Mouse (Mus musculus) hindbrain, embryonic 12.5 days (tissue): Measurements from ENCODE around the gene Tmem201. TPM values are rescaled to one million over a fixed set of nuclear protein-coding genes. Genes with fewer than 3 reads are reported as not detected.
A peak's percentile ranks its signal among the peaks of the same experiment; 100 is the strongest.

Experiments
- ATAC-seq: fragments of 200-750 bp; cut with Nextera tagmentation; 2 replicates; pipeline ENCODE4 v1.8.0; 2017; ENCODE audit warnings: moderate TSS enrichment; ENCODE audit not compliant: low FRiP score
- H3K27ac ChIP-seq: fragments of 300-500 bp; sonication (generic); 2 replicates; pipeline ENCODE4 v1.5.1; 2016; ENCODE audit warnings: mild to moderate bottlenecking
- H3K27me3 ChIP-seq: fragments of 300-500 bp; sonication (generic); 2 replicates; pipeline ENCODE4 v1.6.1; 2016; ENCODE audit warnings: mild to moderate bottlenecking
- H3K36me3 ChIP-seq: fragments of 300-500 bp; sonication (generic); 2 replicates; pipeline ENCODE4 v1.6.1; 2016; ENCODE audit warnings: mild to moderate bottlenecking
- H3K4me1 ChIP-seq: fragments of 300-500 bp; sonication (generic); 2 replicates; pipeline ENCODE4 v1.6.1; 2016
- H3K4me2 ChIP-seq: fragments of 300-500 bp; sonication (generic); replicated peaks from 2 replicates; pipeline ENCODE4 v1.6.1; 2016; ENCODE audit warnings: mild to moderate bottlenecking
- H3K4me3 ChIP-seq: fragments of 300-500 bp; sonication (generic); 2 replicates; pipeline ENCODE4 v1.5.1; 2016; ENCODE audit warnings: mild to moderate bottlenecking
- H3K9ac ChIP-seq: fragments of 300-500 bp; sonication (generic); 2 replicates; pipeline ENCODE4 v1.6.1; 2016; ENCODE audit warnings: mild to moderate bottlenecking, moderate library complexity
- H3K9me3 ChIP-seq: fragments of 300-500 bp; sonication (generic); replicated peaks from 2 replicates; pipeline ENCODE4 v1.6.1; 2016; ENCODE audit warnings: mild to moderate bottlenecking
- WGBS: fragments of 180-500 bp; shearing (Covaris S2); methylation state at CpG from one replicate; pipeline ENCODE4 v1.1.7; 2016; 5-methylcytosine and 5-hydroxymethylcytosine counted together
- polyA plus RNA-seq: library from polyadenylated mRNA; unstranded; fragments of >200 nt; fragmentation: Nextera tagmentation; extraction: Ambion mirVana; gene quantifications from 2 replicates; pipeline ENCODE4 v1.2.1, GENCODE M21; 2016

Gene Tmem201
- polyA plus RNA-seq, 1 experiment from 2014 or later = 39.6 TPM

GRCm38 (mm10) chr4:149727636-149728035 lies 10.2 kb downstream of the Tmem201 start:
- 97% methylated on average over 5 of the region's 5 CpGs for WGBS
- Histone ChIP-seq H3K27me3 (no peaks in the 10 kb centered on the region), H3K4me3 (no peak overlapping the region), H3K27ac (no peak overlapping the region), H3K9me3 (no peaks in the 10 kb centered on the region), H3K36me3 (peaks cover 70% of the 10 kb centered on the region), H3K9ac (no peak overlapping the region), H3K4me2 (no peak overlapping the region), H3K4me1 (peaks cover 31% of the 10 kb centered on the region)
- ATAC-seq = no peak

- H3K4me1 ChIP-seq = peaks cover 31% of the 10 kb centered on the region
- H3K27me3 ChIP-seq = no peaks in the 10 kb centered on the region
- no peaks in the 10 kb centered on the region for H3K9me3 ChIP-seq
- no peak overlapping the region for H3K4me3 ChIP-seq
- ATAC-seq = no peak
- WGBS = 76% methylated on average over 15 of the region's 15 CpGs
- no peak overlapping the region for H3K4me2 ChIP-seq
- no peak overlapping the region for H3K9ac ChIP-seq
- peaks cover 80% of the 10 kb centered on the region for H3K36me3 ChIP-seq
- H3K27ac ChIP-seq = no peak overlapping the region
These were observed 12.0 kb downstream of the Tmem201 start for GRCm38 (mm10) chr4:149725661-149726350.

GRCm38 (mm10) chr4:149724916-149725470 lies 12.9 kb downstream of the Tmem201 start:
- no peak overlapping the region for H3K4me3 ChIP-seq
- peaks cover 29% of the 10 kb centered on the region for H3K4me1 ChIP-seq
- H3K9me3 ChIP-seq = no peaks in the 10 kb centered on the region
- 92% methylated on average over 17 of the region's 17 CpGs for WGBS
- H3K9ac ChIP-seq = no peak overlapping the region
- H3K27ac ChIP-seq = peak overlapping the region; percentile 44; the same call in 1 of the 2 replicates
- no peaks in the 10 kb centered on the region for H3K27me3 ChIP-seq
- no peak overlapping the region for H3K4me2 ChIP-seq
- peaks cover 83% of the 10 kb centered on the region for H3K36me3 ChIP-seq
- no peak for ATAC-seq

- peaks cover 83% of the 10 kb centered on the region for H3K36me3 ChIP-seq
- H3K4me2 ChIP-seq = no peak overlapping the region
- H3K9me3 ChIP-seq = no peaks in the 10 kb centered on the region
- peaks cover 29% of the 10 kb centered on the region for H3K4me1 ChIP-seq
- 73% methylated on average over 17 of the region's 17 CpGs for WGBS
- 0 out of 2 replicates have a peak overlapping the region, but pooled peaks have one; percentile 44 for H3K27ac ChIP-seq
- ATAC-seq = 0 out of 2 replicates have a peak, but pooled peaks have one; percentile 26
- no peak overlapping the region for H3K9ac ChIP-seq
- H3K27me3 ChIP-seq = no peaks in the 10 kb centered on the region
- H3K4me3 ChIP-seq = no peak overlapping the region
These were observed 13.8 kb downstream of the Tmem201 start for GRCm38 (mm10) chr4:149723855-149724731.

- no peaks in the 10 kb centered on the region for H3K27me3 ChIP-seq
- WGBS = 75% methylated on average over 12 of the region's 12 CpGs
- H3K9me3 ChIP-seq = no peaks in the 10 kb centered on the region
- no peak overlapping the region for H3K4me2 ChIP-seq
- no peak overlapping the region for H3K4me3 ChIP-seq
- peaks cover 29% of the 10 kb centered on the region for H3K4me1 ChIP-seq
- peaks cover 87% of the 10 kb centered on the region for H3K36me3 ChIP-seq
- H3K9ac ChIP-seq = no peak overlapping the region
- ATAC-seq = no peak
- peak overlapping the region; percentile 30 for H3K27ac ChIP-seq
These were observed 14.8 kb downstream of the Tmem201 start for GRCm38 (mm10) chr4:149723021-149723390.

GRCm38 (mm10) chr4:149722104-149723020 lies 15.5 kb downstream of the Tmem201 start:
- H3K9ac ChIP-seq = no peak overlapping the region
- H3K4me3 ChIP-seq = no peak overlapping the region
- peak overlapping the region; percentile 30 for H3K27ac ChIP-seq
- no peak for ATAC-seq
- no peak overlapping the region for H3K4me2 ChIP-seq
- H3K4me1 ChIP-seq = peaks cover 29% of the 10 kb centered on the region
- peaks cover 87% of the 10 kb centered on the region for H3K36me3 ChIP-seq
- H3K27me3 ChIP-seq = no peaks in the 10 kb centered on the region
- WGBS = 75% methylated on average over 24 of the region's 24 CpGs
- H3K9me3 ChIP-seq = no peaks in the 10 kb centered on the region

- Histone ChIP-seq H3K27ac (no peak overlapping the region), H3K9me3 (no peaks in the 10 kb centered on the region), H3K9ac (no peak overlapping the region), H3K4me2 (no peak overlapping the region), H3K36me3 (peaks cover 87% of the 10 kb centered on the region), H3K4me3 (no peak overlapping the region), H3K4me1 (peaks cover 29% of the 10 kb centered on the region), H3K27me3 (no peaks in the 10 kb centered on the region)
- no peak for ATAC-seq
- 86% methylated on average over 8 of the region's 8 CpGs for WGBS
These were observed 16.7 kb downstream of the Tmem201 start for GRCm38 (mm10) chr4:149721163-149721562.

- Histone ChIP-seq H3K9ac (no peak overlapping the region), H3K27me3 (no peaks in the 10 kb centered on the region), H3K4me2 (no peak overlapping the region), H3K27ac (no peak overlapping the region), H3K9me3 (no peaks in the 10 kb centered on the region), H3K4me1 (peaks cover 24% of the 10 kb centered on the region), H3K4me3 (no peak overlapping the region), H3K36me3 (peaks cover 87% of the 10 kb centered on the region)
- 86% methylated on average over 6 of the region's 6 CpGs for WGBS
- ATAC-seq = no peak
These were observed 18.2 kb downstream of the Tmem201 start for GRCm38 (mm10) chr4:149719686-149720085.

GRCm38 (mm10) chr4:149714542-149714941 lies 23.3 kb downstream of the Tmem201 start:
- Histone ChIP-seq H3K4me1 (peaks cover 7% of the 10 kb centered on the region), H3K36me3 (peaks cover 50% of the 10 kb centered on the region), H3K9me3 (no peaks in the 10 kb centered on the region), H3K27me3 (no peaks in the 10 kb centered on the region), H3K9ac (no peak overlapping the region), H3K4me2 (no peak overlapping the region), H3K4me3 (no peak overlapping the region), H3K27ac (no peak overlapping the region)
- no peak for ATAC-seq
- WGBS = 75% methylated on average over 3 of the region's 3 CpGs

- Histone ChIP-seq H3K4me1 (peaks cover 7% of the 10 kb centered on the region), H3K36me3 (peaks cover 24% of the 10 kb centered on the region), H3K27me3 (no peaks in the 10 kb centered on the region), H3K9me3 (no peaks in the 10 kb centered on the region), H3K4me3 (no peak overlapping the region), H3K9ac (no peak overlapping the region), H3K27ac (no peak overlapping the region), H3K4me2 (no peak overlapping the region)
- 23% methylated on average over 7 of the region's 7 CpGs for WGBS
- no peak for ATAC-seq
These were observed 25.9 kb downstream of the Tmem201 start for GRCm38 (mm10) chr4:149711955-149712354.

- Histone ChIP-seq H3K4me1 (peaks cover 7% of the 10 kb centered on the region), H3K36me3 (peaks cover 20% of the 10 kb centered on the region), H3K9me3 (no peaks in the 10 kb centered on the region), H3K27me3 (no peaks in the 10 kb centered on the region), H3K4me3 (no peak overlapping the region), H3K27ac (no peak overlapping the region), H3K9ac (no peak overlapping the region), H3K4me2 (no peak overlapping the region)
- 93% methylated on average over 5 of the region's 5 CpGs for WGBS
- no peak for ATAC-seq
These were observed 26.4 kb downstream of the Tmem201 start for GRCm38 (mm10) chr4:149711485-149711884.
